Mouse (Mus musculus) midbrain, embryonic 13.5 days (tissue): ENCODE results near the gene Zbtb11. TPM values are rescaled to one million over a fixed set of nuclear protein-coding genes. Genes with fewer than 3 reads are reported as not detected.
"Not testable (repeated sequence)": the region's sequence is repeated elsewhere in the genome, so short reads cannot be mapped to it uniquely, and the experiment has no call there.

Source experiments
- ATAC-seq: fragments of 200-750 bp; cut with Nextera tagmentation; 2 replicates; pipeline ENCODE4 v1.8.0; 2017; ENCODE audit warnings: mild to moderate bottlenecking, moderate TSS enrichment, moderate library complexity
- H3K27ac ChIP-seq: fragments of 300-500 bp; sonication (generic); 2 replicates; pipeline ENCODE4 v1.5.1; 2015; ENCODE audit warnings: inconsistent platforms, mild to moderate bottlenecking, moderate library complexity
- H3K27me3 ChIP-seq: fragments of 300-500 bp; sonication (generic); 2 replicates; pipeline ENCODE4 v1.6.1; 2015; ENCODE audit warnings: mild to moderate bottlenecking, inconsistent platforms
- H3K36me3 ChIP-seq: fragments of 300-500 bp; sonication (generic); 2 replicates; pipeline ENCODE4 v1.6.1; 2015; ENCODE audit warnings: mild to moderate bottlenecking, inconsistent platforms
- H3K4me1 ChIP-seq: fragments of 300-500 bp; sonication (generic); replicated peaks from 2 replicates; pipeline ENCODE4 v1.6.1; 2015; ENCODE audit warnings: inconsistent platforms
- H3K4me2 ChIP-seq: fragments of 300-500 bp; sonication (generic); replicated peaks from 2 replicates; pipeline ENCODE4 v1.6.1; 2015; ENCODE audit warnings: moderate library complexity, mild to moderate bottlenecking, inconsistent platforms
- H3K4me3 ChIP-seq: fragments of 300-500 bp; sonication (generic); replicated peaks from 2 replicates; pipeline ENCODE4 v1.5.1; 2015; ENCODE audit warnings: mild to moderate bottlenecking, inconsistent platforms
- H3K9ac ChIP-seq: fragments of 300-500 bp; sonication (generic); replicated peaks from 2 replicates; pipeline ENCODE4 v1.6.1; 2015; ENCODE audit warnings: mild to moderate bottlenecking, inconsistent platforms
- H3K9me3 ChIP-seq: fragments of 300-500 bp; sonication (generic); 2 replicates; pipeline ENCODE4 v1.6.1; 2016; ENCODE audit warnings: mild to moderate bottlenecking, inconsistent platforms
- WGBS: fragments of 180-500 bp; shearing (Covaris S2); methylation state at CpG from one replicate; pipeline ENCODE4 v1.1.7; 2015; 5-methylcytosine and 5-hydroxymethylcytosine counted together
- polyA plus RNA-seq: library from polyadenylated mRNA; unstranded; fragments of >200 nt; fragmentation: Nextera tagmentation; extraction: Ambion mirVana; gene quantifications from 2 replicates; pipeline ENCODE4 v1.2.1, GENCODE M21; 2015

Zbtb11 gene
- polyA plus RNA-seq, 1 experiment from 2014 or later = 21.4 TPM

DNA sequence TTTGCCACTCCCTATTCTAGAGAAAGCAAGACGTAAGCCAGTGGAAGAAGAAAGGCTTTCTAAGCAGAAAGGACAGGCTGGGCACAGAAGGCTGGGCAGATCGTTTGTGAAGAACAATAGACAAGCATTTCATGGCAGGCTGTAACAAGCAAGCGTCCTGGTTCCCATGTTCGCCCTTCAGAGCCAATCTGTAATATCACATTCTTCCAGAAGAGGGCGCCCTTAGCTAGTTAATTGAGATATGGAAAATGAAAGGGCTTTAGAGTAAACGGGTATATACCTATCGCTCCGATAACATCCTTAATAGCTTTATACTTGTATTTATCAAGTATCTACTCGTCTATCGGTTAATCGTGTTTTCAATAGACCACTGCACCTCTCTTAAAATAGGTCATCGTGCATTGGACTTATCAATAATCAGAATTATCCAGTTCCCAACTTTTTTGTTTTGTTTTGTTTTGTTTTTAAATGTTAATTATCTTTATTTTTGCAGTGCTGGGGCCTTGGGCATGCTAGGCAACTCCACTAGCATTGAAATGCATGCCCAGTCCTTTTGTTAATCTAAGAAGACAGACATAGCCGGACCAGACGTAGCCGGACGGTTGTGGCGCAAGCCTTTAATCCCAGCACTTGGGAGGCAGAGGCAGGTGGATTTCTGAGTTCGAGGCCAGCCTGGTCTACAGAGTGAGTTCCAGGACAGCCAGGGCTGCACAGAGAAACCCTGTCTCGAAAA is 22.6 kb upstream of the Zbtb11 start:
- Histone ChIP-seq H3K9ac (no peak overlapping the region), H3K4me1 (no peaks in the 10 kb centered on the region), H3K36me3 (no peaks in the 10 kb centered on the region), H3K27me3 (no peaks in the 10 kb centered on the region), H3K4me2 (no peak overlapping the region), H3K4me3 (no peak overlapping the region), H3K9me3 (no peaks in the 10 kb centered on the region), H3K27ac (no peak overlapping the region)
- ATAC-seq = peak; percentile 73
- WGBS = 40% methylated on average over 19 of the region's 19 CpGs

GRCm38 (mm10) chr16:55951679-55952327 is 21.9 kb upstream of the Zbtb11 start:
- ATAC-seq = no peak
- Histone ChIP-seq H3K4me2 (no peak overlapping the region), H3K4me1 (no peaks in the 10 kb centered on the region), H3K27ac (no peak overlapping the region), H3K4me3 (no peak overlapping the region), H3K9me3 (no peaks in the 10 kb centered on the region), H3K27me3 (no peaks in the 10 kb centered on the region), H3K36me3 (no peaks in the 10 kb centered on the region), H3K9ac (no peak overlapping the region)
- WGBS = 75% methylated on average over 7 of the region's 7 CpGs

- H3K4me3 ChIP-seq = no peak overlapping the region
- no peaks in the 10 kb centered on the region for H3K4me1 ChIP-seq
- H3K9ac ChIP-seq = no peak overlapping the region
- ATAC-seq = no peak
- H3K27ac ChIP-seq = no peak overlapping the region
- H3K9me3 ChIP-seq = no peaks in the 10 kb centered on the region
- H3K4me2 ChIP-seq = no peak overlapping the region
- H3K27me3 ChIP-seq = no peaks in the 10 kb centered on the region
- H3K36me3 ChIP-seq = no peaks in the 10 kb centered on the region
Observed at GRCm38 (mm10) chr16:55952771-55953170, 20.9 kb upstream of the Zbtb11 start.

DNA sequence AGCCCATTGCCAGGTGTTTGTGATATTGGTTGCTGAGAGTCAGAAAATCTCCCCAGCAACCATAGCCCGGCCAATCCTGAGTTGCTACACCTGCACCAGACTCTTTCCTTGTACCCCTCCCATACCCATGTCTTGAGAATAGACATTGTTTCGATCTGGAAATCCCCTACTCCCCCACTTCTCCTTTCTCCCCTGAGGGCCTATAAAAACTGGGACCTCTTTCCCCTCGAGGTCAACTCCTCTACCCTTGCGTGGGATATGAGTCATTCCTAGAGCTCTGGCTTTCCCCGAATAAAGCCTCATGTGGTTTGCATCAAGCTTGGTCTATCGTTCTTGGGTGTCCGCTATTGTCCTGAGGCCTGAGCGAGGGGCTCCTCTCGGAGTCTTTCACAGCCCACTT is 19.5 kb upstream of the Zbtb11 start:
- not testable (repeated sequence) for H3K4me1 ChIP-seq, H3K27ac ChIP-seq, ATAC-seq, H3K9me3 ChIP-seq, H3K4me3 ChIP-seq, H3K4me2 ChIP-seq, H3K9ac ChIP-seq, H3K27me3 ChIP-seq, H3K36me3 ChIP-seq
- 93% methylated on average over 9 of the region's 9 CpGs for WGBS

DNA sequence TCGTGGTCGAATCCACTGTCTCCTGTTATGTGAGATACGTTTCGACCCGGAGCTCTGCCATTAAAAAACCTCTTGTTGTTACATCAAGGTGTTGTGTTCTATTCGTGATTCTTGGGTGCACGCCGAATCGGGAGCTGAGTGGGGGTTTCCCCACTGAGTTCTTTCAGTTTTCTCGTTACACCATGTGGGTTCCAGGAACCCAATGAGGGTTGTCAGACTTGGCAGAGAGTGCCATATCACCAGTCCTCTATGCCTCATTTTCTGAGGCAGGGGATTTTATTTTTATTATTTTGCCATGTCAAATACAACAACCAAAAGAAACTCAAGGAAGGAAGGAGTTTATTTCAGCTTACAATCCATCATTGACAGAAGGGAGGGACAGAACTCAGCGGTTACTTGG is 10.6 kb upstream of the Zbtb11 start:
- H3K4me3 ChIP-seq, ATAC-seq, H3K9me3 ChIP-seq, H3K4me1 ChIP-seq, H3K27ac ChIP-seq, H3K27me3 ChIP-seq, H3K9ac ChIP-seq, H3K4me2 ChIP-seq, H3K36me3 ChIP-seq: not testable (repeated sequence)
- 91% methylated on average over 6 of the region's 11 CpGs for WGBS

DNA sequence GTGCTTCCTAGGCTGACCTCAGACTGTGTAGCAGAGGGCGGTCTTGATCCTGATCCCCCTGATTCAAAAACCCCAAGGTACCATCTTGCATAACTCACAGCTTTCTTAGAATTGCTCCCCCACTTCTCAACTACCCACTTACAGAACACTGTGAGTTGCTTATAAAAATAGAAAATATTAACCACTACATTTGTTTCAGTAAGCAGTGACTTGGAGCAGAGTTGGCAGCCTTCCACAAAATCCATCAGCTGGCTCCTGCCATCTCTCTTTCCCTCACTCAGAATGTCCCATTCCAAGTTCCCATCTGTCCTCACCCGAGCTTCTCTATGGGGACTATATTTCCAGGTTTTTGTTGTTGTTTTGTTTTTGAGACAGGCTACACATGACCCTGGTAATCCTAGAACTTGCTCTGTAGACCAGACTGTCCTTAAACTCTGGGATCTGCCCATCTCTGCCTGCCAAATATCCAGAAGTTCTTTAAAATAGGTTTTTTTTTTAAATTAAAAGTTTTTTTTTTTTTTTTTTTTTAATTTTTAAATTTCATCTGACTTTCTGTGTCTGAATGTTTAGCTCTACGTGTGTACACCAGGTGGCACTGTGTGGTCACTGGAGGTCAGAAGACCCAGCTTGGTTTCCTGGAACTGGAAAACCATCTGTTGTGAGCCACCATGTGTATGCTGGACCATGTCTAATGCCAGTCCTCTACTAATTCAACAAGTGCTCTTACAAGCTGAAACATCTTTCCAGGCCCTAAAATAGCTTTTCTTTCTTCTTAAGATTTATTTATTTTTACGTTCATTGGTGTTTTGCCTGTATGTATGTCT is 9.3 kb upstream of the Zbtb11 start:
- no peak overlapping the region for H3K4me2 ChIP-seq
- H3K4me3 ChIP-seq = no peak overlapping the region
- H3K27me3 ChIP-seq = no peaks in the 10 kb centered on the region
- peaks cover 9% of the 10 kb centered on the region for H3K36me3 ChIP-seq
- H3K4me1 ChIP-seq = peaks cover 18% of the 10 kb centered on the region
- no peak overlapping the region for H3K27ac ChIP-seq
- 71% methylated on average over 4 of the region's 4 CpGs for WGBS
- H3K9ac ChIP-seq = no peak overlapping the region
- no peaks in the 10 kb centered on the region for H3K9me3 ChIP-seq
- ATAC-seq = no peak

DNA sequence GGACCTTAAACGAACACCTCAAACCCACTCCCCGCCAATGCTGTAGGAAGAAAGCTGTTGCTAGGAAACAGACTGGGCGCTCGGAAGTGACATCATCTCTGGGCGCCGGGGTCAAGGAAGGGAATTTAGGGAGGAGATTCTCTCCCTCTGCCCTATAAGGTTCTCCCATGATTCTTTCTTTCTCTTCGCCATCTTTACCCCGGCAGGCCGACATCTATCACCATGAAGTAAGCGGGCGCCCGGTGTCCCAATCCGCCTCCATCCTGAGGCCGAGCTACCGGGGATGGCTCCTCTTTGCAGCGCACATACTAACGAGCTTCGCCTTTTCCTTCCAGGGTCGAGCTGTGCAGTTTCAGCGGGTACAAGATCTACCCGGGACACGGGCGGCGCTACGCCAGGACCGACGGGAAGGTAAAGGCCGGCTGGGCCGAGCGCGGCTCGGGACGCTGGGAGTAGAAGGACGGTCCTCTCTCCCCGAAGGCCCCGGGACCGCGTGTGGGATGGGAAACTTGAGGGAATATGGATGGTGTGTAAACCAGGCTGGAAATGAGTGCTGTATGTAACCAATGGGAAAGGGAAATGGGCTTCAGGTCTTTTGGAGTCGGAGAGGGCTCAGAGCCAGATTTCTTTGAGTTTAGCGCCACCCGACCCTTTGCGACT is 7.3 kb upstream of the Zbtb11 start, which contains the start of gene Rpl24:
Gene Rpl24, plus strand, starts transcription at position 64 of the 660 bp plus-strand sequence.
- Histone ChIP-seq H3K9me3 (no peaks in the 10 kb centered on the region), H3K27me3 (no peaks in the 10 kb centered on the region), H3K27ac (peak within 1 kb of the TSS; percentile 91), H3K4me1 (peaks cover 22% of the 10 kb centered on the region), H3K36me3 (peaks cover 27% of the 10 kb centered on the region), H3K4me3 (peak within 1 kb of the TSS; percentile 88), H3K4me2 (peak within 1 kb of the TSS; percentile 85), H3K9ac (peak within 1 kb of the TSS; percentile 96)
- ATAC-seq = peak; percentile 96
- under 1% methylated on average over 42 of the region's 42 CpGs for WGBS

GRCm38 (mm10) chr16:55967221-55967620 is 6.5 kb upstream of the Zbtb11 start:
- ATAC-seq = no peak
- Histone ChIP-seq H3K9me3 (no peaks in the 10 kb centered on the region), H3K4me3 (peak overlapping the region; percentile 88), H3K4me2 (peak overlapping the region; percentile 85), H3K36me3 (peaks cover 36% of the 10 kb centered on the region), H3K4me1 (peaks cover 22% of the 10 kb centered on the region), H3K27me3 (no peaks in the 10 kb centered on the region), H3K27ac (no peak overlapping the region), H3K9ac (peak overlapping the region; percentile 96)
- 50% methylated on average over 1 of the region's 1 CpGs for WGBS

- ATAC-seq = no peak
- H3K4me3 ChIP-seq = no peak overlapping the region
Observed at GRCm38 (mm10) chr16:55969147-55969546, 4.5 kb upstream of the Zbtb11 start.

GRCm38 (mm10) chr16:55970416-55970815 is 3.3 kb upstream of the Zbtb11 start:
- Histone ChIP-seq H3K36me3 (peaks cover 37% of the 10 kb centered on the region), H3K9ac (no peak overlapping the region), H3K9me3 (no peaks in the 10 kb centered on the region), H3K27ac (no peak overlapping the region), H3K4me1 (peaks cover 37% of the 10 kb centered on the region), H3K4me3 (no peak overlapping the region), H3K27me3 (no peaks in the 10 kb centered on the region), H3K4me2 (no peak overlapping the region)
- no peak for ATAC-seq
- 96% methylated on average over 5 of the region's 5 CpGs for WGBS

More at GRCm38 (mm10) chr16:55969147-55969546, 4.5 kb upstream of the Zbtb11 start:
- 90% methylated on average over 3 of the region's 3 CpGs for WGBS
- H3K9me3 ChIP-seq = no peaks in the 10 kb centered on the region
- no peak overlapping the region for H3K4me2 ChIP-seq
- peaks cover 37% of the 10 kb centered on the region for H3K36me3 ChIP-seq
- no peak overlapping the region for H3K27ac ChIP-seq
- H3K27me3 ChIP-seq = no peaks in the 10 kb centered on the region
- H3K9ac ChIP-seq = no peak overlapping the region
- peaks cover 29% of the 10 kb centered on the region for H3K4me1 ChIP-seq

GRCm38 (mm10) chr16:55971735-55972615 is 1.7 kb upstream of the Zbtb11 start:
- Histone ChIP-seq H3K27ac (no peak overlapping the region), H3K4me3 (no peak overlapping the region), H3K4me1 (peaks cover 48% of the 10 kb centered on the region), H3K27me3 (no peaks in the 10 kb centered on the region), H3K9me3 (no peaks in the 10 kb centered on the region), H3K36me3 (peaks cover 37% of the 10 kb centered on the region), H3K4me2 (no peak overlapping the region), H3K9ac (no peak overlapping the region)
- ATAC-seq = no peak
- 80% methylated on average over 6 of the region's 6 CpGs for WGBS
